Mouse (Mus musculus): ENCODE results near the gene Spint1. TPM values are rescaled to one million over a fixed set of nuclear protein-coding genes. Genes with fewer than 3 reads are reported as not detected.

The Spint1 gene
- polyA plus RNA-seq, 1 experiment from 2014 or later: 78.6 TPM

DNA sequence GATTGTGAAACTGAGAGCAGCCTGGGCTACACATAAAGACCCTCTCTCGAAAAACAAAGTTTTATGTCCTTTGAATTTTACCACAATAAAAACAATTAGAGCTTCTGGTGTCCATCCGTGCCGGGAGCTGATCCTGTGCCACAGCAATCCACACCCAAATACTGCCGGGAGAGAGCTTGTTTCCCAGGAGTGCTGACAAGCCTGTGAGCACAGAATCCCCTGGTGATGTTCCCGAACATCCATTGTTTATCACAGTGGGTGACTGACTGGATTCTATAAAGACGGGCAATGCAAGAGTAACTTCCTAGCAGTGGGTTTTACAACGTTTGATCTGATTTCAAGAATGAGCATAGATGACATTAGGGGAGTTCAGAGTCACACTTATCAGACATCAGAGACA lies 17.8 kb downstream of the Spint1 start:
- Histone ChIP-seq H3K4me2 (ENCODE audit: low read depth, low read length) (no peak overlapping the region), H3K36me3 (ENCODE audit: control insufficient read depth, insufficient read depth, low read length) (no peaks in the 10 kb centered on the region), H3K4me3 (replicated peaks; ENCODE audit: low read length) (no peak overlapping the region), H3K9me3 (replicated peaks; ENCODE audit: control insufficient read depth, low read length) (no peaks in the 10 kb centered on the region), H3K9ac (ENCODE audit: low read length) (no peak overlapping the region), H3K27me3 (ENCODE audit: control insufficient read depth, insufficient read depth, low read length) (no peaks in the 10 kb centered on the region), H3K27ac (ENCODE audit: low read length) (no peak overlapping the region), H3K4me1 (ENCODE audit: control insufficient read depth, insufficient read depth, low read length) (peaks cover 7% of the 10 kb centered on the region; the same call in 1 of the 2 replicates)
- no peak for ATAC-seq (ENCODE audit: insufficient read depth, low FRiP score)
- 20% methylated on average over 7 of the region's 7 CpGs for WGBS

DNA sequence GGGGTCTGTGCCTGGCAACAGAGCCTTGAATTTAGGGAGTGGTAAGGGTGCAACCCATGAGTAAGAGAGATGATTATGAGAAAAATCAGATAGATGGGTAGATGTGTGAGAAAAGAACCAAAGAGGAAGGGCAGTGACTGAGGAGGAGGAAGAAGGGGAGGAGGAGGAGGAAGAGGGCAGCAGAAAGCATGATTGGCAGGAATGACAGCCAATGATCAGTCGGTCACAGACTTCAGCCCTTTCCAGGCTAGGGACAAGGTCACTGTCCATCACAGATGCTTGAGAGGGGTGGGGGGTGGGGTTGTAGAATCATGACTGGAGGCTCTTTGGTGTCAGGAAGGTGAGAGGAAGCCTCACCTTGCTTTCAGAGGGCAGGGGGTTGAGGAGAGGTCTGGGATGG lies 23.4 kb downstream of the Spint1 start:
- 54% methylated on average over 1 of the region's 1 CpGs for WGBS

DNA sequence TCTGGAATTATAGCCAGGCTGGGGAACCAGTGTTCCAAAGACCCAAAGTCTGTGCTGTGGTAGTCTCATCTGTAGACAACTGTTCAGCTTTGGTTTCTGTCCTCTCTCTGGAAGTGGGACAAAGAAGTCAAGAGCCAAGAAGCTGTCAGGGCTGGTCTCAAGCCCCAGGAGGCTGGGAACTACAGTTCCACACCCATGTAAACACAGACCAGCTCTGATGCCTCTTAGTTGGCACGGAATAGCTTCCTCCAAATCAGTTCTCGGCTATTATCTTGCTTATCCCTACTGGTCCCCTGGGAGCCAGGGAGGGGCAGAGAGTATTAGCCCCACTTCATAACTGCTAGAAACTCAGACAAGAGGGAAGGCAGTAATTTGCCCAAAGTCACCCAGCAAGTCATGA lies 24.2 kb downstream of the Spint1 start:
- Histone ChIP-seq H3K27ac (ENCODE audit: low read length) (0 out of 2 replicates have a peak overlapping the region, but pooled peaks have one; percentile 15), H3K9ac (ENCODE audit: low read length) (no peak overlapping the region), H3K9me3 (replicated peaks; ENCODE audit: control insufficient read depth, low read length) (no peaks in the 10 kb centered on the region), H3K4me1 (ENCODE audit: control insufficient read depth, insufficient read depth, low read length) (0 out of 2 replicates have a peak, but pooled peaks cover 2% of the 10 kb centered on the region), H3K36me3 (ENCODE audit: control insufficient read depth, insufficient read depth, low read length) (no peaks in the 10 kb centered on the region), H3K27me3 (ENCODE audit: control insufficient read depth, insufficient read depth, low read length) (no peaks in the 10 kb centered on the region), H3K4me2 (ENCODE audit: low read depth, low read length) (no peak overlapping the region), H3K4me3 (replicated peaks; ENCODE audit: low read length) (no peak overlapping the region)
- no peak for ATAC-seq (ENCODE audit: insufficient read depth, low FRiP score)
- WGBS: 37% methylated on average over 2 of the region's 2 CpGs

More for the DNA sequence above, 23.4 kb downstream of the Spint1 start:
- no peak for ATAC-seq (ENCODE audit: insufficient read depth, low FRiP score)
- no peak overlapping the region for H3K4me3 ChIP-seq (replicated peaks; ENCODE audit: low read length)
- no peaks in the 10 kb centered on the region for H3K27me3 ChIP-seq (ENCODE audit: control insufficient read depth, insufficient read depth, low read length)
- H3K36me3 ChIP-seq (ENCODE audit: control insufficient read depth, insufficient read depth, low read length): no peaks in the 10 kb centered on the region
- no peak overlapping the region for H3K9ac ChIP-seq (ENCODE audit: low read length)
- 0 out of 2 replicates have a peak, but pooled peaks cover 2% of the 10 kb centered on the region for H3K4me1 ChIP-seq (ENCODE audit: control insufficient read depth, insufficient read depth, low read length)
- H3K9me3 ChIP-seq (replicated peaks; ENCODE audit: control insufficient read depth, low read length): no peaks in the 10 kb centered on the region
- H3K27ac ChIP-seq (ENCODE audit: low read length): no peak overlapping the region
- H3K4me2 ChIP-seq (ENCODE audit: low read depth, low read length): no peak overlapping the region

- WGBS: 22% methylated on average over 8 of the region's 8 CpGs
- H3K4me1 ChIP-seq (ENCODE audit: control insufficient read depth, insufficient read depth, low read length): 0 out of 2 replicates have a peak, but pooled peaks cover 2% of the 10 kb centered on the region
- H3K4me3 ChIP-seq (replicated peaks; ENCODE audit: low read length): no peak overlapping the region
- H3K27me3 ChIP-seq (ENCODE audit: control insufficient read depth, insufficient read depth, low read length): no peaks in the 10 kb centered on the region
- peak; percentile 88 for ATAC-seq (ENCODE audit: insufficient read depth, low FRiP score)
- no peak overlapping the region for H3K9ac ChIP-seq (ENCODE audit: low read length)
- peak overlapping the region; percentile 46; the same call in 1 of the 2 replicates for H3K27ac ChIP-seq (ENCODE audit: low read length)
- peak overlapping the region; percentile 10 for H3K4me2 ChIP-seq (ENCODE audit: low read depth, low read length)
- H3K9me3 ChIP-seq (replicated peaks; ENCODE audit: control insufficient read depth, low read length): no peaks in the 10 kb centered on the region
- no peaks in the 10 kb centered on the region for H3K36me3 ChIP-seq (ENCODE audit: control insufficient read depth, insufficient read depth, low read length)
Observed at GRCm38 (mm10) chr2:119262978-119263377, 25.8 kb downstream of the Spint1 start.

DNA sequence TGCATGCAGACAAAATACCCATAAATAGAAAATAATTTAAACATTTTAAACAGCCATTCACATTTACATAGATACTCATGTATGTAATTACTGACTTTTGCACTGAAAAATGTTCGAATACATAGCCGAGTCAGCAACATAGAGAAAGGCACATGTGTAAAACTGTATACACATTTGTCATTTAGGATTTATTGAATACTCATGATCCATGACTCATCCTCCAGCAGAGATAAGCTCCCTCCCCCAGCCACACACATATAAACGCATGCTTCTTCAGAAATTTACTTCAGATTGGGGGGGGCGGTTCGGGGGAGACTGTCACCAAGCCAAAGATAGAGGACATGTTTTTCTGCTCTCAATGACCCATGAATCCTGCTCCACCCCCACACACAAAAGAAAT lies 26.7 kb downstream of the Spint1 start:
- H3K36me3 ChIP-seq (ENCODE audit: control insufficient read depth, insufficient read depth, low read length): no peaks in the 10 kb centered on the region
- no peak for ATAC-seq (ENCODE audit: insufficient read depth, low FRiP score)
- H3K9me3 ChIP-seq (replicated peaks; ENCODE audit: control insufficient read depth, low read length): no peaks in the 10 kb centered on the region
- no peak overlapping the region for H3K4me2 ChIP-seq (ENCODE audit: low read depth, low read length)
- WGBS: 64% methylated on average over 5 of the region's 5 CpGs
- no peak overlapping the region for H3K4me3 ChIP-seq (replicated peaks; ENCODE audit: low read length)
- H3K9ac ChIP-seq (ENCODE audit: low read length): no peak overlapping the region
- H3K4me1 ChIP-seq (ENCODE audit: control insufficient read depth, insufficient read depth, low read length): 0 out of 2 replicates have a peak, but pooled peaks cover 2% of the 10 kb centered on the region
- H3K27me3 ChIP-seq (ENCODE audit: control insufficient read depth, insufficient read depth, low read length): no peaks in the 10 kb centered on the region
- H3K27ac ChIP-seq (ENCODE audit: low read length): peak overlapping the region; percentile 46; the same call in 1 of the 2 replicates

- no peaks in the 10 kb centered on the region for H3K27me3 ChIP-seq (ENCODE audit: control insufficient read depth, insufficient read depth, low read length)
- no peaks in the 10 kb centered on the region; the same call in 1 of the 2 replicates for H3K4me1 ChIP-seq (ENCODE audit: control insufficient read depth, insufficient read depth, low read length)
- ATAC-seq (ENCODE audit: insufficient read depth, low FRiP score): no peak
- H3K4me3 ChIP-seq (replicated peaks; ENCODE audit: low read length): peak overlapping the region; percentile 66
- H3K9ac ChIP-seq (ENCODE audit: low read length): peak overlapping the region; percentile 73
- peak overlapping the region; percentile 97 for H3K4me2 ChIP-seq (ENCODE audit: low read depth, low read length)
- WGBS: 52% methylated on average over 9 of the region's 9 CpGs
- H3K36me3 ChIP-seq (ENCODE audit: control insufficient read depth, insufficient read depth, low read length): no peaks in the 10 kb centered on the region
- peak overlapping the region; percentile 54; the same call in 1 of the 2 replicates for H3K27ac ChIP-seq (ENCODE audit: low read length)
- H3K9me3 ChIP-seq (replicated peaks; ENCODE audit: control insufficient read depth, low read length): no peaks in the 10 kb centered on the region
Observed at GRCm38 (mm10) chr2:119270286-119270642, 33.1 kb downstream of the Spint1 start.

- ATAC-seq (ENCODE audit: insufficient read depth, low FRiP score): peak; percentile 86
- no peaks in the 10 kb centered on the region; the same call in 1 of the 2 replicates for H3K4me1 ChIP-seq (ENCODE audit: control insufficient read depth, insufficient read depth, low read length)
- H3K36me3 ChIP-seq (ENCODE audit: control insufficient read depth, insufficient read depth, low read length): no peaks in the 10 kb centered on the region
- H3K27me3 ChIP-seq (ENCODE audit: control insufficient read depth, insufficient read depth, low read length): no peaks in the 10 kb centered on the region
- H3K27ac ChIP-seq (ENCODE audit: low read length): peak within 1 kb of the TSS; percentile 54; the same call in 1 of the 2 replicates
- H3K9me3 ChIP-seq (replicated peaks; ENCODE audit: control insufficient read depth, low read length): no peaks in the 10 kb centered on the region
- H3K9ac ChIP-seq (ENCODE audit: low read length): peak within 1 kb of the TSS; percentile 73
- peak within 1 kb of the TSS; percentile 97 for H3K4me2 ChIP-seq (ENCODE audit: low read depth, low read length)
- WGBS: 1% methylated on average over 49 of the region's 49 CpGs
- peak within 1 kb of the TSS; percentile 66 for H3K4me3 ChIP-seq (replicated peaks; ENCODE audit: low read length)
Observed at GRCm38 (mm10) chr2:119270643-119271331, 33.6 kb downstream of the Spint1 start, which contains the start of gene Rhov. TSS of gene Rhov (minus strand) at chr2:119271272.

- Histone ChIP-seq H3K36me3 (ENCODE audit: control insufficient read depth, insufficient read depth, low read length) (no peaks in the 10 kb centered on the region), H3K9ac (ENCODE audit: low read length) (no peak overlapping the region), H3K27me3 (ENCODE audit: control insufficient read depth, insufficient read depth, low read length) (no peaks in the 10 kb centered on the region), H3K4me2 (ENCODE audit: low read depth, low read length) (no peak overlapping the region), H3K27ac (ENCODE audit: low read length) (no peak overlapping the region), H3K4me3 (replicated peaks; ENCODE audit: low read length) (no peak overlapping the region), H3K4me1 (ENCODE audit: control insufficient read depth, insufficient read depth, low read length) (no peaks in the 10 kb centered on the region; the same call in 1 of the 2 replicates), H3K9me3 (replicated peaks; ENCODE audit: control insufficient read depth, low read length) (no peaks in the 10 kb centered on the region)
- no peak for ATAC-seq (ENCODE audit: insufficient read depth, low FRiP score)
- 77% methylated on average over 1 of the region's 1 CpGs for WGBS
Observed at GRCm38 (mm10) chr2:119274126-119274525, 37.0 kb downstream of the Spint1 start.

- H3K9ac ChIP-seq (ENCODE audit: low read length): no peak overlapping the region
- no peaks in the 10 kb centered on the region for H3K36me3 ChIP-seq (ENCODE audit: control insufficient read depth, insufficient read depth, low read length)
- no peaks in the 10 kb centered on the region for H3K27me3 ChIP-seq (ENCODE audit: control insufficient read depth, insufficient read depth, low read length)
- H3K4me1 ChIP-seq (ENCODE audit: control insufficient read depth, insufficient read depth, low read length): no peaks in the 10 kb centered on the region
- H3K27ac ChIP-seq (ENCODE audit: low read length): no peak overlapping the region
- 78% methylated on average over 7 of the region's 7 CpGs for WGBS
- ATAC-seq (ENCODE audit: insufficient read depth, low FRiP score): no peak
- no peak overlapping the region for H3K4me3 ChIP-seq (replicated peaks; ENCODE audit: low read length)
- H3K4me2 ChIP-seq (ENCODE audit: low read depth, low read length): no peak overlapping the region
- H3K9me3 ChIP-seq (replicated peaks; ENCODE audit: control insufficient read depth, low read length): no peaks in the 10 kb centered on the region
Observed at GRCm38 (mm10) chr2:119276926-119277325, 39.8 kb downstream of the Spint1 start.
